Mouse (Mus musculus) mouse trophoblast stem cell (cell line): Measurements from ENCODE around the gene Sipa1l2.

ENCODE experiments used
- in situ Hi-C, 2 experiments: fragments of 300-500 bp; cut with MseI, MboI; formaldehyde crosslinking; loops; 2 replicates in 1 of 2; 3 replicates in 1 of 2; pipeline ENCODE4 v1.15.1; 2025

The Sipa1l2 gene

GRCm38 (mm10) chr8:125515665-125516064 lies 53.9 kb downstream of the Sipa1l2 start:
- in situ Hi-C loops: no loop called here

GRCm38 (mm10) chr8:125513935-125514334 lies 55.7 kb downstream of the Sipa1l2 start:
- in situ Hi-C loops: no loop called here

GRCm38 (mm10) chr8:125513242-125513866 lies 56.3 kb downstream of the Sipa1l2 start:
- in situ Hi-C loops: no loop called here

- in situ Hi-C loops: no loop called here
Observed at GRCm38 (mm10) chr8:125512561-125512960, 57.0 kb downstream of the Sipa1l2 start.

GRCm38 (mm10) chr8:125510861-125511668 lies 58.5 kb downstream of the Sipa1l2 start:
- in situ Hi-C loops: no loop called here

GRCm38 (mm10) chr8:125509776-125510175 lies 59.8 kb downstream of the Sipa1l2 start:
- in situ Hi-C loops: no loop called here

- in situ Hi-C loops: no loop called here
Observed at GRCm38 (mm10) chr8:125509175-125509574, 60.4 kb downstream of the Sipa1l2 start.

GRCm38 (mm10) chr8:125507291-125507690 lies 62.3 kb downstream of the Sipa1l2 start:
- in situ Hi-C loops: no loop called here

GRCm38 (mm10) chr8:125504605-125505257 lies 64.9 kb downstream of the Sipa1l2 start:
- in situ Hi-C loops: no loop called here

GRCm38 (mm10) chr8:125503808-125504207 lies 65.8 kb downstream of the Sipa1l2 start:
- in situ Hi-C loops: no loop called here

GRCm38 (mm10) chr8:125502828-125503227 lies 66.8 kb downstream of the Sipa1l2 start:
- in situ Hi-C loops: no loop called here

- in situ Hi-C loops: no loop called here
Observed at GRCm38 (mm10) chr8:125500005-125500404, 69.6 kb downstream of the Sipa1l2 start.

GRCm38 (mm10) chr8:125498508-125498907 lies 71.1 kb downstream of the Sipa1l2 start:
- in situ Hi-C loops: no loop called here

GRCm38 (mm10) chr8:125495545-125495944 lies 74.1 kb downstream of the Sipa1l2 start:
- in situ Hi-C loops: no loop called here

GRCm38 (mm10) chr8:125493254-125493815 lies 76.3 kb downstream of the Sipa1l2 start:
- in situ Hi-C loops: no loop called here

GRCm38 (mm10) chr8:125492416-125492815 lies 77.2 kb downstream of the Sipa1l2 start:
- in situ Hi-C loops: no loop called here

- in situ Hi-C loops: no loop called here
Observed at GRCm38 (mm10) chr8:125488747-125489146, 80.9 kb downstream of the Sipa1l2 start.

- in situ Hi-C loops: no loop called here
Observed at GRCm38 (mm10) chr8:125485715-125486114, 83.9 kb downstream of the Sipa1l2 start.

- in situ Hi-C loops: no loop called here
Observed at GRCm38 (mm10) chr8:125484530-125485196, 84.9 kb downstream of the Sipa1l2 start.

- in situ Hi-C loops: no loop called here
Observed at GRCm38 (mm10) chr8:125482491-125483096, 87.0 kb downstream of the Sipa1l2 start.

GRCm38 (mm10) chr8:125474876-125475275 lies 94.7 kb downstream of the Sipa1l2 start:
- in situ Hi-C loops: no loop called here
